Mouse (Mus musculus): ENCODE results near the gene Bag1. TPM values are rescaled to one million over a fixed set of nuclear protein-coding genes. Genes with fewer than 3 reads are reported as not detected.
"Not testable (repeated sequence)": the region's sequence is repeated elsewhere in the genome, so short reads cannot be mapped to it uniquely, and the experiment has no call there.

Bag1 gene
- polyA plus RNA-seq, 1 experiment from 2014 or later: 168 TPM

DNA sequence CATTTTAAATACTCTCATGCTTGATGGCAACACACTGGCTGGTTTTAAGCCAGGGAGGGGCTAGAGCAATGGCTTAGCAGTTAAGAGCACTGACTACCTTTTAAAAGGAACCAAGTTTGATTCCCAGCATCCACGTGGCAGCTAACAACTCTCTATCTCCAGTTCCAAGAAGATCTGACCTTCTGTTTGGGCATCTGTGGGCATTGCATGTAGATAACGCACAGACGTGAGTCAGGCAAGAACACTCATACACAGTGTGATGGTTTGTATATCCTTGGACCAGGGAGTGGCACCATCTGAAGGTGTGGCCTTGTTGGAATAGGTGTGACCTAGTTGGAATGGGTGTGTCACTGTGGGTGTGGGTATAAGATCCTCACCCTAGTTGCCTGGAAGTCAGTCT, 13.7 kb downstream of the Bag1 start:
- not testable (repeated sequence) for H3K27ac ChIP-seq (replicated peaks); H3K9ac ChIP-seq; H3K27me3 ChIP-seq (replicated peaks); H3K4me1 ChIP-seq; H3K4me3 ChIP-seq; H3K4me2 ChIP-seq; H3K9me3 ChIP-seq; ATAC-seq (ENCODE audit: extremely low read depth, insufficient number of reproducible peaks, low FRiP score, low TSS enrichment)
- WGBS: 80% methylated on average over 3 of the region's 3 CpGs
- H3K36me3 ChIP-seq: peaks cover 74% of the 10 kb centered on the region

DNA sequence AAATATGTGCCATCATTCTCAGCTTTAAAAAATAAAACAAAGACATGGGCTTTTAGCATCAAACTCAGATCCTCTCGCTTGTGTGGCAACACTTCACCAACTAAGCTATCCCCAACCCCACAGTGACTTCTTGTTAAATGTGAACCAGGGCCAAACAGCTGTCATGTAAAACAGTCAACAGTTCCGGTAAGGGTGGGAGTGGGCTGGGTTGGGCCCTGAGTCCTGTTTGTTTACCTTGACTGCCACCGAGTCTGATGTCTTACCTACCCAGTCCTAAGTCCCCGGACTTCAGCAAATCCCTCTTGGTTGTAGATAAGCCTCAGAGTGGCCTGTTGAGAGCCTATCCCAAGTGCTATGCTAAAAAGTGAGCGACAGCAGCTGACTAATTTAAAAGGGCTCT, 14.4 kb downstream of the Bag1 start:
- H3K4me3 ChIP-seq: no peak overlapping the region
- H3K9me3 ChIP-seq: no peaks in the 10 kb centered on the region
- 69% methylated on average over 5 of the region's 5 CpGs for WGBS
- H3K27me3 ChIP-seq (replicated peaks): no peaks in the 10 kb centered on the region
- H3K4me2 ChIP-seq: no peak overlapping the region
- no peak for ATAC-seq (ENCODE audit: extremely low read depth, insufficient number of reproducible peaks, low FRiP score, low TSS enrichment)
- peaks cover 67% of the 10 kb centered on the region for H3K36me3 ChIP-seq
- no peak overlapping the region for H3K9ac ChIP-seq
- no peak overlapping the region for H3K27ac ChIP-seq (replicated peaks)
- H3K4me1 ChIP-seq: no peaks in the 10 kb centered on the region

DNA sequence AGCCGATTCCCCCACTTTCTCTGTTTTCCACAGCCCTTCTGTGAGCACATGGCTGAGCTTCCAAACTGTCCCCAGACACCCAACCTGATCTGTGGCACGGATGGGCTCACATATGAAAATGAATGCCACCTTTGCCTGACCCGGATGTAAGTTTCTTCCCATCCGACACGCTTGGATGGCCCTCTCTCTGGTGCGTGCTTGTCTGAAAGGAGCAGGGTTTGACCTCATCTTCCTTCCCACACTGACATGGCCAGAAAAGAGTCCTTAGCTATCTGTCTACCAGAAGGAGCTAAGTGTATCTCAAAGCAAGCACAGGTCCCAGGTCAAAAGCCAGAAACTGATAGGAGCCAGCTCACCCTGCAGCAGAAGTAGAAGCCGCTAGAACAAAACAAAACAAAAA, 19.0 kb downstream of the Bag1 start:
- Histone ChIP-seq H3K4me1 (no peaks in the 10 kb centered on the region), H3K9me3 (no peaks in the 10 kb centered on the region), H3K4me3 (no peak overlapping the region), H3K4me2 (no peak overlapping the region), H3K27me3 (replicated peaks) (no peaks in the 10 kb centered on the region), H3K36me3 (peaks cover 24% of the 10 kb centered on the region), H3K27ac (replicated peaks) (no peak overlapping the region), H3K9ac (no peak overlapping the region)
- 74% methylated on average over 7 of the region's 7 CpGs for WGBS
- no peak for ATAC-seq (ENCODE audit: extremely low read depth, insufficient number of reproducible peaks, low FRiP score, low TSS enrichment)

DNA sequence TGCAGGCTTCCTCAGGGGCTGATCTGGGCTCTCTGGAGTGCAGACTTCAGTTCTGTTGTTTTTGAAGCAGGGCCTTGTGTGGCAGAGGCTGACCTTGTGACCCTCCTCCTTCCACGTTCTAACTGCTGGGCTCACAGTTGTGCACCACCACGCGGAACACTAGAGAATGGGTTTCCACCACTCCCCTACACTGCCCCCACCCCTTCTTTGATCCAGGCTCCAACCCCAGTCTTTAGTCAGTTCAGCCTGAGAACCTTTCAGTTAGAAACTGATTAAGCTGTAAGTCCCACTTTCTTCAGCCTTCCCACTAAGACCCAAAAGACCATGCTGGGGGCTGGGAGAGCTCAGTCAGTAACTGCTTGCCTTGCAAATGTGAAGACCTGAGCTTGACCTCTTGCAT, 22.5 kb downstream of the Bag1 start:
- no peak overlapping the region for H3K4me2 ChIP-seq
- H3K9ac ChIP-seq: no peak overlapping the region
- H3K4me1 ChIP-seq: no peaks in the 10 kb centered on the region; the same call in 1 of the 2 replicates
- H3K27me3 ChIP-seq (replicated peaks): no peaks in the 10 kb centered on the region
- no peak overlapping the region for H3K27ac ChIP-seq (replicated peaks)
- no peak overlapping the region for H3K4me3 ChIP-seq
- 68% methylated on average over 3 of the region's 3 CpGs for WGBS
- ATAC-seq (ENCODE audit: extremely low read depth, insufficient number of reproducible peaks, low FRiP score, low TSS enrichment): no peak
- H3K36me3 ChIP-seq: no peaks in the 10 kb centered on the region
- no peaks in the 10 kb centered on the region for H3K9me3 ChIP-seq

DNA sequence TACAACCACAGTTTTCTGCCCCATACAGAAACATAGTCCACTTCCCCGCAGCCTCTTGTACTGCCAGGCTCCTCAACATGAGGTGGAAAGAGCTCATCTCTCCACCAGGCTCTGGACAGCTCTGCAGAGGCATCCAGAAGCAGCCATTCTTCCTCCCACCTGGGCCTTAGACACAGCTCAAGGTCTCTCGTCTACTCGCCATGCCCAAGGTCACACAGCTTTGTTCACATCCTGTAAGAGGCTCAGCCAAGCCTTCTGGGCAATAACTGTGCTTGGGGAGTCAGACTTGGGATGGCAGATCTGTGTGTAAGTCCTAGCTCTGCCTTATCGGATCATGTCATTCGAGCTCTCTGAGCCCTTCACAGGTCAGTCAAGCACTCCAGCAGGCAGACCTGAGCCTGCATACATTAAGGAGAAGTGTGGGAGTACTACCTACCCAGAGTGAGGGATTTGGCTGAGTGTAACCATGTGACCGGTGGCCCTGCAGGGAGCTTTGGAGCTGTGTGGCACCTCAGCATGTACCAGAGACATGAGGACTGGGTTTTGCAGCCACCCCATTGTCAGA, 24.9 kb downstream of the Bag1 start:
- 0 out of 2 replicates have a peak overlapping the region, but pooled peaks have one; percentile 28 for H3K9ac ChIP-seq
- no peaks in the 10 kb centered on the region for H3K36me3 ChIP-seq
- 60% methylated on average over 6 of the region's 6 CpGs for WGBS
- no peak overlapping the region for H3K27ac ChIP-seq (replicated peaks)
- H3K4me3 ChIP-seq: no peak overlapping the region
- no peaks in the 10 kb centered on the region for H3K27me3 ChIP-seq (replicated peaks)
- no peak for ATAC-seq (ENCODE audit: extremely low read depth, insufficient number of reproducible peaks, low FRiP score, low TSS enrichment)
- no peaks in the 10 kb centered on the region for H3K9me3 ChIP-seq
- peaks cover 13% of the 10 kb centered on the region for H3K4me1 ChIP-seq
- H3K4me2 ChIP-seq: no peak overlapping the region

DNA sequence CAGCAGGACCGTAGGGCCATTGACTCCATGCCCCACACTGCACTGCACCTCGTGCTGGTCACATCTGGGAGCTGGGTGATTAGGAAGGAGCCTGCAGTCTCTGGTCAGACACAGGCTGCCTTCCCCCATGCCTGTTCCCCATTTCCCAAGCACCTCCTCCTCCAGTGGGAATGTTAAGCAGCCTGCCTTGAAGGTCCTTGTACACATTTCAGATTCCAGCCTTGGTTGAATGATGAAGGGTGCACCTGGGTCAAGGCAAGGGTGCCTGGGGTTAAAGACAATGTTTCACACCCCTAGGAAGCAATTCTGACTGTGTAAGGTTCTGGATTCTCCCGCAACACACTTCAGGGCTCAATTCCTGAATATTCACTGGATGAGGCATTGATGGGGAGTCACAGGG, 26.8 kb downstream of the Bag1 start:
- H3K27ac ChIP-seq (replicated peaks): no peak overlapping the region
- ATAC-seq (ENCODE audit: extremely low read depth, insufficient number of reproducible peaks, low FRiP score, low TSS enrichment): no peak
- no peak overlapping the region for H3K9ac ChIP-seq
- peaks cover 13% of the 10 kb centered on the region for H3K4me1 ChIP-seq
- H3K27me3 ChIP-seq (replicated peaks): no peaks in the 10 kb centered on the region
- 62% methylated on average over 3 of the region's 3 CpGs for WGBS
- H3K4me3 ChIP-seq: no peak overlapping the region
- no peak overlapping the region for H3K4me2 ChIP-seq
- H3K36me3 ChIP-seq: no peaks in the 10 kb centered on the region
- H3K9me3 ChIP-seq: no peaks in the 10 kb centered on the region

DNA sequence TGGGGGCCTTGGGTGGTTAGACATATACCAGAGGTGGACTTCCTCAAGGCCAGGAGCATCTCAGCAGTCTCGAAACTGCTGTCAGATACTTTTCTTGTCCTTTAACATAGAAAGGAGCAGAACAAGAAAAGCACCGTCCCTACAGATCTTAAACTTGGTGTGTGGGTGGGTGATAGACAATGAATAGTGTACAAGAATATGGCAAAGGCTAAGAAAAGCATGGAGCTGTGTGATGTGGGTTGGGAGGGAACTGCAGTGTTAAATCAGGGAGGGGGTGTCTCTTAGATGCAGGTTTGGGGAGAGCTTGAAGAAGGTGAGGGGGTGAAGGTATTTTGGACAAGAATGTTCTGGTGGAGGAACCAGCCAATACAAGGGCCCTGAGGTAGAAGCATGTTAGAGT, 27.5 kb downstream of the Bag1 start:
- 67% methylated on average over 2 of the region's 2 CpGs for WGBS
- Histone ChIP-seq H3K9ac (no peak overlapping the region), H3K27me3 (replicated peaks) (no peaks in the 10 kb centered on the region), H3K4me1 (peaks cover 13% of the 10 kb centered on the region), H3K9me3 (no peaks in the 10 kb centered on the region), H3K4me2 (no peak overlapping the region), H3K36me3 (no peaks in the 10 kb centered on the region), H3K27ac (replicated peaks) (peak overlapping the region; percentile 61), H3K4me3 (no peak overlapping the region)
- ATAC-seq (ENCODE audit: extremely low read depth, insufficient number of reproducible peaks, low FRiP score, low TSS enrichment): no peak

DNA sequence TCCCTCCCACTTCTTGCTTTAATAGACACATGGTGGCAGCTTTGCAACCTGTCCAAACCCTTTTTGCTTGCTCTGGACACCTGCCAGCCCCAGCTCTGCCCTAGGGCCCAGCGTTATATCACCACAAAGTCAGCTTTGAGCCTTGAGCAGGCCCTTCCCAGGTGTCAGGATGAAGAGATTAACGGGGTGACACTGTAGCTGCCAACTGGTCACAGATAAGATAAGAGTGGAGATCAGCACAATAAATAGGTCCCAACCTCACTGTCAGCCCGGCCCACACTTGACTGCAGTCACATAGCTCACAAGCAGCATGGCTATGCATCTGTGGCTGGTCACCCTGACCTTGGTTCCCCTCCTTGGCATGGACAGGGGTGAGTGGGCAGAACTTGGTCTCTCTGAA, 28.3 kb downstream of the Bag1 start, which contains the start of gene Spink4:
Gene Spink4 (plus strand): TSS at position 268 of the 400 bp plus-strand sequence.
- H3K4me3 ChIP-seq: no peak within 1 kb of the TSS
- peaks cover 13% of the 10 kb centered on the region for H3K4me1 ChIP-seq
- no peaks in the 10 kb centered on the region for H3K27me3 ChIP-seq (replicated peaks)
- H3K27ac ChIP-seq (replicated peaks): peak within 1 kb of the TSS; percentile 61
- 0 out of 2 replicates have a peak within 1 kb of the TSS, but pooled peaks have one; percentile 41 for H3K9ac ChIP-seq
- under 1% methylated on average over 3 of the region's 3 CpGs for WGBS
- ATAC-seq (ENCODE audit: extremely low read depth, insufficient number of reproducible peaks, low FRiP score, low TSS enrichment): no peak; the same call in 1 of the 2 replicates
- no peaks in the 10 kb centered on the region for H3K9me3 ChIP-seq
- H3K4me2 ChIP-seq: no peak within 1 kb of the TSS
- H3K36me3 ChIP-seq: no peaks in the 10 kb centered on the region

DNA sequence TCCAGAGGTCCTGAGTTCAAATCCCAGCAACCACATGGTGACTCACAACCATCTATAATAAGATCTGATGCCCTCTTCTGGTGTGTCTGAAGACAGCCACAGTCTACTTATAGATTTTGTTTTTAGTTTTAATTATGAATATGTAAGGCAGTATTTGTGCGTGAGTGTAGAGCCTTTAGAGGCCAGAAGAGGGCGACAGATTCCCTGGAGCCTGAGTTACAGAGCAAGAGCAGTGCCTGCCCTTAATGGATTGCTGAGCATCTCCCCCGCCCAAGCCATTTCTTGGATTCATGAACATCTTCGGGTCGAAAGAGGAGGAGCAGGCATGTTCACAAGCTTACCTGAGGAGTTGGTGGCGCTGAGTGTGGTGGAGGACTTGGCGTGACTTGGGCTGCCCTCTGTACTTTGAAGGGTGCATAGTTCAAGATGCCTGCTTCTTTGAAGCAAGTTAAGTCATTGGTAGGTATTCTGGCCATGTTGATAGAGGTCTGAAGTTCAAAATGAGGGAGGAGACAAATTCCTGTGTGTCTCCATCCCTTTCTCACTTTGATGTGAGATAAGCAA, 31.4 kb downstream of the Bag1 start:
- no peaks in the 10 kb centered on the region for H3K36me3 ChIP-seq
- no peak overlapping the region for H3K4me2 ChIP-seq
- H3K4me3 ChIP-seq: no peak overlapping the region
- H3K9ac ChIP-seq: no peak overlapping the region
- ATAC-seq (ENCODE audit: extremely low read depth, insufficient number of reproducible peaks, low FRiP score, low TSS enrichment): no peak
- H3K4me1 ChIP-seq: peaks cover 13% of the 10 kb centered on the region
- 82% methylated on average over 7 of the region's 7 CpGs for WGBS
- H3K27me3 ChIP-seq (replicated peaks): no peaks in the 10 kb centered on the region
- no peak overlapping the region for H3K27ac ChIP-seq (replicated peaks)
- no peaks in the 10 kb centered on the region for H3K9me3 ChIP-seq

DNA sequence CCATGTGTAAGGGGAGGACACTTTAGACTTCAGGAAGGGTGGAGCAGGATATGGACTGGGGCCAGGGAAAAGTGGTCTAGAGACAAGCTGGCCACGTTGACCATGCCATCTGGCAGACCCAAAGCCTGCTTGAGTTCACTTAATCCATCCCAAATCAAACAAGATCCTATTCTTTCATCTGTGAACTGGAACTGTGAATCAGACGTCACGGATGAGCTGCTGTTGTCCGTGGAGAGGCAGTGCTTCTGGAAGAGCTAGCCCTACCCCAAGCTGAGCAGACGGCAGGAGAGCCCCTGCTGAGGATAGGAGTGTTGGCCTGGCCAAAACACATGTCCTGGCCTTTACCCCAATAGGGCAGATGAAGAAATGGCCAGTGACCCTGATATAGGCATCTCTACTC, 32.1 kb downstream of the Bag1 start:
- Histone ChIP-seq H3K27ac (replicated peaks) (no peak overlapping the region), H3K4me1 (peaks cover 13% of the 10 kb centered on the region), H3K27me3 (replicated peaks) (no peaks in the 10 kb centered on the region), H3K4me3 (no peak overlapping the region), H3K9me3 (no peaks in the 10 kb centered on the region), H3K4me2 (no peak overlapping the region), H3K36me3 (no peaks in the 10 kb centered on the region), H3K9ac (no peak overlapping the region)
- no peak for ATAC-seq (ENCODE audit: extremely low read depth, insufficient number of reproducible peaks, low FRiP score, low TSS enrichment)
- 69% methylated on average over 5 of the region's 5 CpGs for WGBS

DNA sequence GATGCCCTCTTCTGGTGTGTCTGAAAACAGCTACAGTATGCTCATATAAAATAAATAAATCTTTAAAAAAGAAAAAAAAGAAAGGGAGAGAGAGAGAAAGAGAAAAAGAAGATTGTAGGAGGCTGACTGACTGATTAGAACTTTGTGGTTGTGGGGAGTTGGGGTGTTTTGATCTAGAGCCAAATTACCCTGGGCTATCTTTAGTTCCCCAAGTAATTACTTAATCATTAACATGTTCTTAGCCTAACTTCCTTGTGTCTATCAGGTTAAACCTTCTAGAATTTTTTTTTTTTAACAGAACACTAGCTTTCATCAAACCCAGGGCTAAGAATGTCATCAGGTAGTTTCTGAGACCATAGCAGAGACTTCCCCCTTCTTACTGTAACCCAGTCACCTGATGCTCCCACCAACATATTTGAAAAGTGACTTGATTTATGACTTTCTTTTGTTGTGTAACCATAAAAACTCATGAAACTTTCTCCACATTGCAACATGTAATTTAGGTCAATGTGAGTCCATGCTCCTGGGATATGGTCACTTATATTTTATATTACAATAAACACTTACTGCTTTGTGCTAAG, 33.7 kb downstream of the Bag1 start:
- H3K4me3 ChIP-seq: no peak overlapping the region
- no peak overlapping the region for H3K27ac ChIP-seq (replicated peaks)
- no peaks in the 10 kb centered on the region for H3K9me3 ChIP-seq
- no peaks in the 10 kb centered on the region for H3K36me3 ChIP-seq
- no peak overlapping the region for H3K9ac ChIP-seq
- no peak for ATAC-seq (ENCODE audit: extremely low read depth, insufficient number of reproducible peaks, low FRiP score, low TSS enrichment)
- H3K4me1 ChIP-seq: peaks cover 1% of the 10 kb centered on the region
- H3K4me2 ChIP-seq: no peak overlapping the region
- H3K27me3 ChIP-seq (replicated peaks): no peaks in the 10 kb centered on the region

All from heart, embryonic 13.5 days (tissue).